Mouse (Mus musculus) embryonic facial prominence, embryonic 15.5 days (tissue): ENCODE measurements around the gene Lsm12. TPM values are rescaled to one million over a fixed set of nuclear protein-coding genes. Genes with fewer than 3 reads are reported as not detected.

Source experiments
- ATAC-seq: fragments of 200-750 bp; cut with Nextera tagmentation; 2 replicates; pipeline ENCODE4 v1.8.0; 2017; ENCODE audit warnings: low read depth, moderate TSS enrichment; ENCODE audit not compliant: insufficient number of reproducible peaks, low FRiP score, low TSS enrichment
- H3K27ac ChIP-seq: fragments of 300-500 bp; sonication (generic); replicated peaks from 2 replicates; pipeline ENCODE4 v1.5.1; 2015; ENCODE audit warnings: mild to moderate bottlenecking, inconsistent platforms
- H3K27me3 ChIP-seq: fragments of 300-500 bp; sonication (generic); 2 replicates; pipeline ENCODE4 v1.6.1; 2015; ENCODE audit warnings: inconsistent platforms
- H3K36me3 ChIP-seq: fragments of 300-500 bp; sonication (generic); 2 replicates; pipeline ENCODE4 v1.6.1; 2015; ENCODE audit warnings: mild to moderate bottlenecking, inconsistent platforms
- H3K4me1 ChIP-seq: fragments of 300-500 bp; sonication (generic); 2 replicates; pipeline ENCODE4 v1.6.1; 2015; ENCODE audit warnings: inconsistent platforms
- H3K4me2 ChIP-seq: fragments of 300-500 bp; sonication (generic); replicated peaks from 2 replicates; pipeline ENCODE4 v1.6.1; 2015; ENCODE audit warnings: mild to moderate bottlenecking, inconsistent platforms
- H3K4me3 ChIP-seq: fragments of 300-500 bp; sonication (generic); replicated peaks from 2 replicates; pipeline ENCODE4 v1.5.1; 2015; ENCODE audit warnings: mild to moderate bottlenecking, inconsistent platforms
- H3K9ac ChIP-seq: fragments of 300-500 bp; sonication (generic); 2 replicates; pipeline ENCODE4 v1.6.1; 2015; ENCODE audit warnings: inconsistent platforms
- H3K9me3 ChIP-seq: fragments of 300-500 bp; sonication (generic); replicated peaks from 2 replicates; pipeline ENCODE4 v1.6.1; 2016; ENCODE audit warnings: inconsistent platforms
- WGBS: fragments of 180-500 bp; shearing (Covaris S2); methylation state at CpG from one replicate; pipeline ENCODE4 v1.1.7; 2015; 5-methylcytosine and 5-hydroxymethylcytosine counted together
- polyA plus RNA-seq: library from polyadenylated mRNA; unstranded; fragments of >200 nt; fragmentation: Nextera tagmentation; extraction: Ambion mirVana; gene quantifications from 2 replicates; pipeline ENCODE4 v1.2.1, GENCODE M21; 2015

Lsm12 gene
- polyA plus RNA-seq, 1 experiment from 2014 or later = 113 TPM

- Histone ChIP-seq H3K9me3 (no peaks in the 10 kb centered on the region), H3K27me3 (no peaks in the 10 kb centered on the region), H3K4me3 (no peak overlapping the region), H3K36me3 (peaks cover 13% of the 10 kb centered on the region; the same call in 1 of the 2 replicates), H3K9ac (no peak overlapping the region), H3K27ac (no peak overlapping the region), H3K4me1 (peaks cover 100% of the 10 kb centered on the region), H3K4me2 (no peak overlapping the region)
- no peak for ATAC-seq
- 33% methylated on average over 6 of the region's 6 CpGs for WGBS
These were observed 38.1 kb upstream of the Lsm12 start for GRCm38 (mm10) chr11:102223166-102223565.

DNA sequence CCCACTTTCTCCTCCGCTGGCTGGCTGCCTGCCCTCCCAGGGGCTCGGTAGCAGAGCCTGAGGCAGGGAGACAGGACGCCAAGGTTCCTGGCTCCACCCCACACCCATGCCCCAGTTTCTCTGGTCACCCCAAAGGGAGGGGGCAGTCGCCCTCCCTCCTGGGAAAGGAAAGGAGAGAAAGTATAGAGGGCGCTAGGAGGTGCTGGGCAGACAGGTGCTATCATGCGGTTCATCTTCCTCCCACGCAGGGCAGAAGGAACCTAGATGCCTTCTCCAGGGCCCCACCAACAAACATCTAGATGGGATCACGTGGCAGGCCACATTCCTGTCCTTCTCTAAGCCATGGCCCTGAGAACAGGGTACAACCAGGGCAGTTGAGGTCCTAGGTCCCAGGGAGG lies 36.9 kb upstream of the Lsm12 start:
- Histone ChIP-seq H3K4me1 (peaks cover 100% of the 10 kb centered on the region), H3K4me3 (no peak overlapping the region), H3K27me3 (no peaks in the 10 kb centered on the region), H3K9me3 (no peaks in the 10 kb centered on the region), H3K36me3 (peaks cover 13% of the 10 kb centered on the region; the same call in 1 of the 2 replicates), H3K4me2 (no peak overlapping the region), H3K9ac (no peak overlapping the region), H3K27ac (0 out of 2 replicates have a peak overlapping the region, but pooled peaks have one; percentile 88)
- ATAC-seq = no peak
- WGBS = 68% methylated on average over 8 of the region's 8 CpGs

DNA sequence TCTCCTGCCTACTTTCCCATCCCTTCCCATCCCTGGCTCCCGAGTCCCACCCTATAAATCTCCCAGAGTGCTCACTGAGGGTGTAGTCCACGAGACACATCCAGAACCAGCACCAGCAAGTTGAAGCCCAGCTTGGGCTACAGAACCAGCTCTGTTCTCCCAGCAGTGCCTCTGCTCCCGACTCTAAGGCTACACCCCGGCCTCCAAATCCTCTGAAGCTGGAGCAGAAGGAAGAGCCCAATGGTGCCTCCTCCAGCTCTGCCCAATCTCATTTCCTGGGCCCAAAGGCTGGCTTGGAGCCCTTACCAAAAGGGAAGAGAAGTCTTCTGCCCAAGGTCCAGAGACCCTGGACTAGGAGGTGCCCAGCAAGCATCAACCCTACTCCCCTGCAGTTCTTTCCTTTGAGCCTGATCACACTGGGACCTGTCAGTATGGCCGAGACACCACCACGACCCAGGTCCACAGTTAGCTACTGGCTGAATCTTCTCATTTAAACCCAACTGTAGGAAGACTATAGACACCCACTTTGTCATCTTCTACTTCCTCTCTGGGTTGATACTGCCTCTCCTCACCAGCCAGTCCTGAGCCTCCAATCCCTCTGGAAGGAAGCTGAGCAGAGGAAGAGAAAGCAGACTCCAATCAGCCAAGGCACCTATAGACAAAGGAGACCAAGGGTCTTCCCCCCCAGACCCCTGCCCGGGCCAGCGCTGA lies 36.3 kb upstream of the Lsm12 start:
- H3K4me2 ChIP-seq = no peak overlapping the region
- peaks cover 13% of the 10 kb centered on the region; the same call in 1 of the 2 replicates for H3K36me3 ChIP-seq
- H3K9ac ChIP-seq = no peak overlapping the region
- peaks cover 100% of the 10 kb centered on the region for H3K4me1 ChIP-seq
- no peaks in the 10 kb centered on the region for H3K27me3 ChIP-seq
- peak overlapping the region; percentile 88 for H3K27ac ChIP-seq
- WGBS = 85% methylated on average over 8 of the region's 8 CpGs
- no peaks in the 10 kb centered on the region for H3K9me3 ChIP-seq
- ATAC-seq = no peak
- no peak overlapping the region for H3K4me3 ChIP-seq

DNA sequence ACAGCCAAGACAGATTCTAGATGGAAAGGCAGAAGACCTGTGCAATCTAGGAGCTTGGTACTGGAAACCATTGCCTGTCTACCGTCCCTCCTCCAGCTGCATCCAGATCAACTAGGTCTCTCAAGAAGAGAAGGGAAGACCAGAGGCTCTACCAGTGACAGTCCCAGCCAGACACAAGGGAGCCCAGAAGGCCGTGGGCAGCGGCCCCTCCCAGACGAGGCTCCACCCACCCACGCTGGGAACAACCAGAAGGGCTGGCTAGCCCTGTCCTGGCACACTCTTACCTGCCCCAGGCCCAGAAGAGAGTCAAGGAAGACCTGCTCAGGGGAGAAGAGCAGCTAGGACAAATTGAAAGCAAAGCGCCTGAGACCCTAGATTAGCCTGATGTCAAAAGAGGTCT lies 35.4 kb upstream of the Lsm12 start:
- H3K27me3 ChIP-seq = no peaks in the 10 kb centered on the region
- WGBS = 56% methylated on average over 6 of the region's 6 CpGs
- ATAC-seq = no peak
- H3K36me3 ChIP-seq = peaks cover 13% of the 10 kb centered on the region; the same call in 1 of the 2 replicates
- no peaks in the 10 kb centered on the region for H3K9me3 ChIP-seq
- H3K9ac ChIP-seq = no peak overlapping the region
- no peak overlapping the region for H3K4me3 ChIP-seq
- H3K27ac ChIP-seq = peak overlapping the region; percentile 88
- H3K4me1 ChIP-seq = peaks cover 100% of the 10 kb centered on the region
- 0 out of 2 replicates have a peak overlapping the region, but pooled peaks have one; percentile 2 for H3K4me2 ChIP-seq

DNA sequence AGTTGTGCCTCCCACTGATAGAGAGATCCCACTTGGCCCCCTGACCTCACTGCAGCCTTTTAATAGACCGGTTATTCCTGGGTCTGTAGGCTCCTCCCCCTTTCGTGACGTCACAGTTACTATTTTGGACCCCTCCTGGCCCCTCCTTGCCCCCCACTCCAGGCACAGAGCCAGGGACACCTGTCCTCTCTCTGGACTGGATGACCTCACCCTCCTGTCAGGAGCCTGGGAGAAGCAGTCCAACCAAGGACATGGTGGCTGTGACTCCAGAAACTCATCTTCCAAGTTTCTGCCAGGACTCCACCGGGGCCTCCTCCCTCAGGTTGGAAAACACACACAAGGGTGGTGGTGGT lies 34.9 kb upstream of the Lsm12 start:
- H3K4me1 ChIP-seq = peaks cover 100% of the 10 kb centered on the region
- H3K36me3 ChIP-seq = peaks cover 13% of the 10 kb centered on the region; the same call in 1 of the 2 replicates
- H3K4me2 ChIP-seq = 0 out of 2 replicates have a peak overlapping the region, but pooled peaks have one; percentile 2
- H3K27ac ChIP-seq = peak overlapping the region; percentile 88
- ATAC-seq = no peak
- no peak overlapping the region for H3K4me3 ChIP-seq
- no peak overlapping the region for H3K9ac ChIP-seq
- no peaks in the 10 kb centered on the region for H3K27me3 ChIP-seq
- WGBS = 63% methylated on average over 4 of the region's 4 CpGs
- H3K9me3 ChIP-seq = no peaks in the 10 kb centered on the region

DNA sequence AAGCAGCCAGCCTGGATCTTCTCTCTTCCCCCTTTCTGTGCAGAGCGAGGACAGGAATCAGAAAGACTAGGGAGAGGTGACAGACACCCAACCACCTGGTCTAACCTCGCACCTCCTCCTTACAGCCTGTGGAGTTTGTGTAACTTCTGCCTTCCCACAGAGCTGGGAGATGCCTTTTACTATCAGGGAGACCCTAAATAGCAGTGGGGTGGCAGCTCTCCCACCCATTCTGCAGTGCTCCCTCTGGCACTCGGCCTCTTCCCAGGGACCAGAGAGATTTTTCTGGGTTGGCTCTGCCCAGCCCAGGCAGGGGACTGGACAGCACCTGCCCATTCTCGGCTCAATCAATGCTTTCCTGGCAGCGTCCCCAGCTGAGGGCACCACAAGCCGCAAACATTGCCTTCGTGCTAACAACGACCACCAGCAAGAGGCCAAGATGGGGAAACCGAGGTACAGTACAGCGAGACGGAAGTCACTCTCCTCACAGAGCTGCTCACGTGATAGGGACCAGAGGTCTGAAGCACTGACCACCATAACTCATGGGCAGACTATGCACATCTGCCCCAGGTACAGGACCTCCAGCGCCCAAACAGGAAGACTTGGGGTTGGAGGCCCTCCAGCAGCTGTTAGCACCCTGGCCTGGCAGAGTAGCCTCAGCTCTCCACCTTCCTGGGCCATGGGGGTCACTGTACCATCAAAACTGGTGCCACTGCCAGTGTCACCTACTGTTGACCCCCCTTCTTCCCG lies 34.3 kb upstream of the Lsm12 start:
- H3K27me3 ChIP-seq = no peaks in the 10 kb centered on the region
- 61% methylated on average over 14 of the region's 14 CpGs for WGBS
- no peak for ATAC-seq
- no peak overlapping the region for H3K9ac ChIP-seq
- peaks cover 100% of the 10 kb centered on the region for H3K4me1 ChIP-seq
- H3K9me3 ChIP-seq = no peaks in the 10 kb centered on the region
- peak overlapping the region; percentile 88 for H3K27ac ChIP-seq
- peak overlapping the region; percentile 49 for H3K4me3 ChIP-seq
- peak overlapping the region; percentile 86 for H3K4me2 ChIP-seq
- H3K36me3 ChIP-seq = peaks cover 13% of the 10 kb centered on the region; the same call in 1 of the 2 replicates

DNA sequence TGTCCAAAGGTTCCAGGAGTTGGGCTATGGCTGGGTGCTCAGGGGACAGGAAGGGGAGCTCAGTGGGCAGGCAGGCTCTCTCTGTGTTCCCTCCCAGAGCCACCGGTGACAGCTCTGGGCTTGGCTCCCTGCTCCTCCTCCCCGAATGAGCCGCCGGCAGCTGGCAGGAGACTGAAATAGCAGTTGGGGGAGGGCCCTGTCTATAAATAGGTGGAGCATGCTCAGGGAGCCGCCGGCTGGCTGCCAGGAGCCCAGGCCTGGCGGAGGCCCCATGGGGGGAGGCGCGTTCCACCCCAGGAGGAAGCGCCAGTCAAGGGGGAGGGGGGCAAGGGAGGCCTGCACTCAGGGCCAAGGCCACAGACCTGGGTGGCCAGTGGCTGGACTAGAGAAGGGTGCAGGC lies 33.7 kb upstream of the Lsm12 start:
- H3K4me1 ChIP-seq = peaks cover 100% of the 10 kb centered on the region

GRCm38 (mm10) chr11:102217876-102218430 lies 32.9 kb upstream of the Lsm12 start:
- WGBS = 44% methylated on average over 7 of the region's 7 CpGs
- H3K4me1 ChIP-seq = peaks cover 97% of the 10 kb centered on the region
- H3K9me3 ChIP-seq = no peaks in the 10 kb centered on the region
- H3K4me2 ChIP-seq = peak overlapping the region; percentile 86
- H3K36me3 ChIP-seq = peaks cover 9% of the 10 kb centered on the region; the same call in 1 of the 2 replicates
- peak overlapping the region; percentile 47; the same call in 1 of the 2 replicates for H3K9ac ChIP-seq
- H3K27me3 ChIP-seq = no peaks in the 10 kb centered on the region
- ATAC-seq = no peak
- peak overlapping the region; percentile 88 for H3K27ac ChIP-seq
- peak overlapping the region; percentile 49 for H3K4me3 ChIP-seq

More for the DNA sequence above, 33.7 kb upstream of the Lsm12 start:
- Histone ChIP-seq H3K9ac (peak overlapping the region; percentile 47), H3K27me3 (no peaks in the 10 kb centered on the region), H3K27ac (peak overlapping the region; percentile 88), H3K4me2 (peak overlapping the region; percentile 86), H3K4me3 (peak overlapping the region; percentile 49), H3K9me3 (no peaks in the 10 kb centered on the region), H3K36me3 (peaks cover 9% of the 10 kb centered on the region; the same call in 1 of the 2 replicates)
- WGBS = 0% methylated on average over 10 of the region's 10 CpGs
- peak; percentile 86 for ATAC-seq

GRCm38 (mm10) chr11:102217396-102217795 lies 32.3 kb upstream of the Lsm12 start:
- peak overlapping the region; percentile 13 for H3K9ac ChIP-seq
- H3K36me3 ChIP-seq = peaks cover 9% of the 10 kb centered on the region; the same call in 1 of the 2 replicates
- peak overlapping the region; percentile 86 for H3K4me2 ChIP-seq
- no peak for ATAC-seq
- no peaks in the 10 kb centered on the region for H3K9me3 ChIP-seq
- peak overlapping the region; percentile 49 for H3K4me3 ChIP-seq
- no peaks in the 10 kb centered on the region for H3K27me3 ChIP-seq
- H3K4me1 ChIP-seq = peaks cover 97% of the 10 kb centered on the region
- peak overlapping the region; percentile 88 for H3K27ac ChIP-seq
- 65% methylated on average over 6 of the region's 6 CpGs for WGBS

DNA sequence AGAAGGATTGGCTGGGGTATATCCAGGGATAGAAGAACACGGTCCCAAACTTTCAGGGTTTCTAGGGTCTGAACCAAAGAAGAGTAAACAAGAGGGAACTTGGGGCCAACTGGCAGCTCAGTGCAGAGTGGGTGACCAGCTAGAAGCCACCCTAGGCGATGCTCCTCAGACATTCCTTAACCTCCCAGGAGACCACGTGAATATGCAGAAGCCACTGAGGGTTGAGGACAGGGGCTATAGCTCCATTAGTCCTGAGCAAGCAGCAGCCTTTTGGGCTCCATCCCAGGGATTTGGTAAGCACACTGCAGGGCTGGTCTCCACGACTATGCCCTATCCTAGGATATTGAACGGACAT lies 31.8 kb upstream of the Lsm12 start:
- Histone ChIP-seq H3K4me1 (peaks cover 97% of the 10 kb centered on the region), H3K4me2 (peak overlapping the region; percentile 86), H3K9me3 (no peaks in the 10 kb centered on the region), H3K4me3 (peak overlapping the region; percentile 49), H3K36me3 (peaks cover 9% of the 10 kb centered on the region; the same call in 1 of the 2 replicates), H3K9ac (no peak overlapping the region), H3K27me3 (no peaks in the 10 kb centered on the region), H3K27ac (peak overlapping the region; percentile 88)
- WGBS = 43% methylated on average over 5 of the region's 5 CpGs
- no peak for ATAC-seq
